Mouse (Mus musculus) myocyte (in vitro differentiated cells): Measurements from ENCODE around the gene Pla2g6.

Experiments used
- CEBPB ChIP-seq: IDR thresholded peaks from 2 replicates; pipeline ENCODE4 v1.6.1; 2011; ENCODE audit warnings: mild to moderate bottlenecking, moderate library complexity; ENCODE audit not compliant: poor library complexity, insufficient read depth, severe bottlenecking
- MAX ChIP-seq: IDR thresholded peaks from one replicate; pipeline ENCODE4 v1.6.1; 2011; ENCODE audit warnings: low read depth, mild to moderate bottlenecking, control low read depth
- MYOD1 ChIP-seq, 3 experiments: IDR thresholded peaks; one replicate each; pipeline ENCODE4 v1.6.1; 2011; ENCODE audit warnings: control low read depth in 2 of 3, low read depth in 2 of 3, mild to moderate bottlenecking in 2 of 3, moderate library complexity in 1 of 3; ENCODE audit not compliant: insufficient read length in 2 of 3, control insufficient read depth in 1 of 3
- MYOG ChIP-seq, 3 experiments: IDR thresholded peaks; one replicate each; pipeline ENCODE4 v1.6.1; 2011; ENCODE audit warnings: control low read depth in 2 of 3, low read depth in 2 of 3, mild to moderate bottlenecking in 2 of 3; ENCODE audit not compliant: insufficient read length in 2 of 3, control insufficient read depth in 1 of 3, insufficient read depth in 1 of 3
- POLR2A ChIP-seq: IDR thresholded peaks from one replicate; pipeline ENCODE4 v1.6.1; 2011; ENCODE audit warnings: low read depth, mild to moderate bottlenecking, control low read depth, moderate library complexity; ENCODE audit not compliant: insufficient read length
- POLR2AphosphoS2 ChIP-seq: IDR thresholded peaks from one replicate; pipeline ENCODE4 v1.6.1; 2011; ENCODE audit warnings: low read depth, control low read depth; ENCODE audit not compliant: insufficient read length
- REST ChIP-seq: IDR thresholded peaks from one replicate; pipeline ENCODE4 v1.6.1; 2011; ENCODE audit warnings: mild to moderate bottlenecking, control low read depth, moderate library complexity; ENCODE audit not compliant: insufficient read depth, insufficient read length
- TCF12 ChIP-seq: IDR thresholded peaks from one replicate; pipeline ENCODE4 v1.6.1; 2011; ENCODE audit warnings: mild to moderate bottlenecking, control low read depth; ENCODE audit not compliant: poor library complexity, insufficient read depth, severe bottlenecking
- USF1 ChIP-seq: IDR thresholded peaks from one replicate; pipeline ENCODE4 v1.6.1; 2011; ENCODE audit warnings: low read depth, mild to moderate bottlenecking, control low read depth, moderate library complexity

- TF ChIP-seq POLR2A (no peak), MAX (no peak), MYOG (IDR thresholded peaks at IDR 0.05; ENCODE audit: control insufficient read depth in 1 of 3, insufficient read depth in 1 of 3, insufficient read length in 2 of 3, low read depth in 2 of 3) (peak in 2 of 3 experiments; percentile 37 to 85), POLR2AphosphoS2 (no peak), USF1 (no peak), REST (no peak), TCF12 (no peak), MYOD1 (IDR thresholded peaks at IDR 0.05; ENCODE audit: control insufficient read depth in 1 of 3, insufficient read length in 2 of 3, low read depth in 2 of 3) (peak in 2 of 3 experiments; percentile 44 to 62), CEBPB (no peak)
Measured at GRCm38 (mm10) chr15:79361023-79361422, 32.8 kb upstream of the Pla2g6 start.
